Mouse (Mus musculus): ENCODE results near the gene Jtb. TPM values are rescaled to one million over a fixed set of nuclear protein-coding genes. Genes with fewer than 3 reads are reported as not detected.

Jtb gene
- polyA plus RNA-seq, 1 experiment from 2014 or later = 68.7 TPM

DNA sequence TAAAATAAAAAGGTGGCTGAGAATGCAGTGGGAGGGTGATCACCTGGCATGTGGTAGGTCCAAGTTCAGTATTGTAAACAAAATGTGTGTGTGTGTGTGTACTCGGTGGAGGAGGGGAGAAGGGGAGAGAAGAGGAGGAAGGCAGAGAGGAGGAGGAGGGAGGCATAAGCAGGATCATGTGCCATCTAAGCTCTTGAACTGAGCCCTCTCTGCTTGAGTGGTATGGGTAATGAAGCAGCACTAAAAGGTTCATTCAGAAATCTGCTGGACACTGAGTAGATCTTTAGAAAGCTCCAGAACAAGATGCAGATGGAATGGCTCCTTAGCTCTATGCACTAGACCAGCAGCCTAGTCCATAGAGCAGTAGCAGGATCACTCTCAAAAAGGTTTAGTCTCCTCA lies 28.5 kb upstream of the Jtb start:
- H3K4me2 ChIP-seq (ENCODE audit: low read depth, low read length) = no peak overlapping the region
- no peaks in the 10 kb centered on the region for H3K27me3 ChIP-seq (ENCODE audit: insufficient read depth, low read length)
- no peak for TF ChIP-seq EP300 (IDR thresholded peaks at IDR 0.05; ENCODE audit: low read depth)
- no peak for TF ChIP-seq CTCF (IDR thresholded peaks at IDR 0.05; ENCODE audit: low read depth)
- ATAC-seq (no peak), DNase-seq (no peak)
- H3K27ac ChIP-seq (ENCODE audit: low read depth) = no peak overlapping the region
- peaks cover 6% of the 10 kb centered on the region for H3K36me3 ChIP-seq (replicated peaks; ENCODE audit: insufficient read depth, low read length)
- no peaks in the 10 kb centered on the region for H3K9me3 ChIP-seq (ENCODE audit: low read length)
- 47% methylated on average over 1 of the region's 1 CpGs for WGBS (ENCODE audit: insufficient replicate concordance)
- H3K9ac ChIP-seq (replicated peaks) = no peak overlapping the region
- no peak overlapping the region for H3K4me3 ChIP-seq (ENCODE audit: low read depth, low read length)
- no peaks in the 10 kb centered on the region for H3K4me1 ChIP-seq (ENCODE audit: insufficient read depth)

DNA sequence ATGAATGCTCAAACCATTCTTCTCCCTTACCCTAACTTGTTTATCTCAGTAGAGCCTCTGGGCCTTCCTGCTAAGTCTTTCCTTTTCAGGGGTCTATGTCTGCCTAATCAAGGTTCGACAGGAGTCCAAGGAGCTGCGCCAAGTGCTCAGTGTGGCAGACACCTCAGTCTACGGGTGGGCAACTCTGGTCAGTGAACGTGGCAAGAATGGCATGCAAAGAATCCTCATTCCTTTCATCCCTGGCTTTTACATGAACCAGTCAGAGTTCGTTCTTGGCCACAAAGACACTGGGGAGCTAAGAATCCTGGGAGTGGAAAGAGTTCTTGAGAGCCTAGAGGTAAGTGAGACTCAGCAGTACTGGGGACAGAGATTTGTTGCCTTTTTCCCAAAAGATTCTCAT lies 27.8 kb upstream of the Jtb start:
- WGBS (ENCODE audit: insufficient replicate concordance) = 70% methylated on average over 5 of the region's 5 CpGs
- Histone ChIP-seq H3K27me3 (ENCODE audit: insufficient read depth, low read length) (no peaks in the 10 kb centered on the region), H3K27ac (ENCODE audit: low read depth) (no peak overlapping the region), H3K4me1 (ENCODE audit: insufficient read depth) (no peaks in the 10 kb centered on the region), H3K9ac (replicated peaks) (no peak overlapping the region), H3K9me3 (ENCODE audit: low read length) (no peaks in the 10 kb centered on the region), H3K4me3 (ENCODE audit: low read depth, low read length) (no peak overlapping the region), H3K4me2 (ENCODE audit: low read depth, low read length) (no peak overlapping the region), H3K36me3 (replicated peaks; ENCODE audit: insufficient read depth, low read length) (peaks cover 13% of the 10 kb centered on the region)
- no peak for TF ChIP-seq CTCF (IDR thresholded peaks at IDR 0.05; ENCODE audit: low read depth)
- TF ChIP-seq EP300 (IDR thresholded peaks at IDR 0.05; ENCODE audit: low read depth) = no peak
- DNase-seq = no peak
- no peak for ATAC-seq

DNA sequence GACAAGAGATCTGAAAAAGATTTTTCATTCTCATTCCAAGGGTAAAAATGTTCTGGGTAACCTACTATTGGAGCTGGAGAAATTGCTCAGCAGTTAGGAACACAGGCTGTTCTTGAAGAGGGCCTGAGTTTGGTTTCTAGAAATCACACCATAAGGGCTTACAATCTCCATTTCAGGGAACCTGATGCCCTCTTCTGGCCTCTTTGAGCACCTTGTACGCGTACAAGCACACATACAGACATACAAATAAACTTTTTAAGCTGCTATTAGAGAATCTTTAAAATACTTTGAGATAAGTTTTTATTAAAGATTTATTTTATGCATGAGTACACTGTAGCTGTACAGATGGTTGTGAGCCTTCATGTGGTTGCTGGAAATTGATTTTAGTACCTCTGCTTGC lies 26.8 kb upstream of the Jtb start:
- TF ChIP-seq EP300 (IDR thresholded peaks at IDR 0.05; ENCODE audit: low read depth) (no peak), CTCF (IDR thresholded peaks at IDR 0.05; ENCODE audit: low read depth) (0 out of 2 replicates have a peak, but pooled peaks have one; percentile 14)
- H3K27me3 ChIP-seq (ENCODE audit: insufficient read depth, low read length) = no peaks in the 10 kb centered on the region
- H3K36me3 ChIP-seq (replicated peaks; ENCODE audit: insufficient read depth, low read length) = peaks cover 13% of the 10 kb centered on the region
- ATAC-seq (no peak), DNase-seq (no peak)
- no peak overlapping the region for H3K27ac ChIP-seq (ENCODE audit: low read depth)
- H3K9me3 ChIP-seq (ENCODE audit: low read length) = no peaks in the 10 kb centered on the region
- no peak overlapping the region for H3K9ac ChIP-seq (replicated peaks)
- no peak overlapping the region for H3K4me2 ChIP-seq (ENCODE audit: low read depth, low read length)
- no peak overlapping the region for H3K4me3 ChIP-seq (ENCODE audit: low read depth, low read length)
- 95% methylated on average over 2 of the region's 2 CpGs for WGBS (ENCODE audit: insufficient replicate concordance)
- H3K4me1 ChIP-seq (ENCODE audit: insufficient read depth) = no peaks in the 10 kb centered on the region

DNA sequence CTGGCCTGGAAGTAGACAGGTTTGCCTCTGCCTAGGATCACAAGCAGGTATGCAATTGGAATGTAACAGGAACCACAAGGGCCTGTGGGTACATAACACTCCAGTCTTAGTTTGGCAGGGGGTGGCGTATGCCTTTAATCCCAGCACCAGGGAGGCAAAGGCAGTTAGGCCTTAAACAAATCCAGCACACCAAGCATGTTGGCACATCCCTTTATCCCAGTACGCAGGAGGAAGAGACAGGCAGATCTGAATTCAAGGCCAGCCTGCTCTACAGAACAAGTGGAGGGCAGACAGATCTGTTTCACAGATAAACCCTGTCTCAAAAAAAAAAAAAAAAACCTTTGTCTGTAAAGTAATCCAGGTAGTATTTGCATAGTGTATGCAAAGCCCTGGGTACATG lies 22.7 kb upstream of the Jtb start:
- ATAC-seq = no peak
- no peak overlapping the region for H3K27ac ChIP-seq (ENCODE audit: low read depth)

DNA sequence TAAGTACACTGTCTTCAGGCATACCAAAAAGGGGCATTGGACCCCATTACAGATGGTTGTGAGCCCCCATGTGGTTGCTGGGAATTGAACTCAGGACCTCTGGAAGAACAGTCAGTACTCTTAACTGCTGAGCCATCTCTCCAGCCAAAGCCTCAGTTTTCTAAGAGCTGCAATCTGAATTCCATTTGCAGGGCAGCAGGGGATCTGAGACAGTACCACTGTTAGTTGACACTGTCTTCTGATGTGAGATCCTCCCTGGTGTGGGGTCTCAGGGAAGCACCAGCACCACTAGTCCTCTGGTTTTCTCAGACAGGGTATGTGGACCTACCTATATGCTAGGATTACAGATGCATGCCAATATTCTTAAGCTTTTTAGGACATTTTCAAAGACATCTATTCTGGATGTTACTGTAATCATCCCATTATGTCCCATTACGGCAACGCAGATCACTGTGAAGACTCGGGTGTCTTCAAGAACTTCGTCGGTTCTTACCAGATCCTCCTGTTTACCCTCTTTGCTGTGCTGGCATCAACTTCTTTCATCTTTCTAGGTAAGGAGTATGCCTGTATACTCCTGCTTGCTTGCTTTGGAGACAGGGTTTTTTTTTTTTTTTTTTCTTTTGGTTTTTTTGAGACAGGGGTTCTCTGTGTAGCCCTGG lies 21.4 kb upstream of the Jtb start:
- Histone ChIP-seq H3K4me2 (ENCODE audit: low read depth, low read length) (no peak overlapping the region), H3K36me3 (replicated peaks; ENCODE audit: insufficient read depth, low read length) (peaks cover 37% of the 10 kb centered on the region), H3K4me3 (ENCODE audit: low read depth, low read length) (no peak overlapping the region), H3K9ac (replicated peaks) (no peak overlapping the region), H3K27ac (ENCODE audit: low read depth) (no peak overlapping the region), H3K4me1 (ENCODE audit: insufficient read depth) (peaks cover 15% of the 10 kb centered on the region), H3K9me3 (ENCODE audit: low read length) (no peaks in the 10 kb centered on the region), H3K27me3 (ENCODE audit: insufficient read depth, low read length) (no peaks in the 10 kb centered on the region)
- 91% methylated on average over 5 of the region's 5 CpGs for WGBS (ENCODE audit: insufficient replicate concordance)
- DNase-seq = no peak
- TF ChIP-seq EP300 (IDR thresholded peaks at IDR 0.05; ENCODE audit: low read depth) (no peak), CTCF (IDR thresholded peaks at IDR 0.05; ENCODE audit: low read depth) (no peak)
- ATAC-seq = no peak

More for the DNA sequence above, 22.7 kb upstream of the Jtb start:
- H3K4me3 ChIP-seq (ENCODE audit: low read depth, low read length) = no peak overlapping the region
- H3K4me1 ChIP-seq (ENCODE audit: insufficient read depth) = peaks cover 8% of the 10 kb centered on the region
- TF ChIP-seq EP300 (IDR thresholded peaks at IDR 0.05; ENCODE audit: low read depth) = no peak
- TF ChIP-seq CTCF (IDR thresholded peaks at IDR 0.05; ENCODE audit: low read depth) = no peak
- 92% methylated on average over 2 of the region's 2 CpGs for WGBS (ENCODE audit: insufficient replicate concordance)
- no peaks in the 10 kb centered on the region for H3K9me3 ChIP-seq (ENCODE audit: low read length)
- H3K9ac ChIP-seq (replicated peaks) = no peak overlapping the region
- H3K4me2 ChIP-seq (ENCODE audit: low read depth, low read length) = no peak overlapping the region
- H3K36me3 ChIP-seq (replicated peaks; ENCODE audit: insufficient read depth, low read length) = peaks cover 37% of the 10 kb centered on the region
- no peaks in the 10 kb centered on the region for H3K27me3 ChIP-seq (ENCODE audit: insufficient read depth, low read length)
- DNase-seq = no peak

DNA sequence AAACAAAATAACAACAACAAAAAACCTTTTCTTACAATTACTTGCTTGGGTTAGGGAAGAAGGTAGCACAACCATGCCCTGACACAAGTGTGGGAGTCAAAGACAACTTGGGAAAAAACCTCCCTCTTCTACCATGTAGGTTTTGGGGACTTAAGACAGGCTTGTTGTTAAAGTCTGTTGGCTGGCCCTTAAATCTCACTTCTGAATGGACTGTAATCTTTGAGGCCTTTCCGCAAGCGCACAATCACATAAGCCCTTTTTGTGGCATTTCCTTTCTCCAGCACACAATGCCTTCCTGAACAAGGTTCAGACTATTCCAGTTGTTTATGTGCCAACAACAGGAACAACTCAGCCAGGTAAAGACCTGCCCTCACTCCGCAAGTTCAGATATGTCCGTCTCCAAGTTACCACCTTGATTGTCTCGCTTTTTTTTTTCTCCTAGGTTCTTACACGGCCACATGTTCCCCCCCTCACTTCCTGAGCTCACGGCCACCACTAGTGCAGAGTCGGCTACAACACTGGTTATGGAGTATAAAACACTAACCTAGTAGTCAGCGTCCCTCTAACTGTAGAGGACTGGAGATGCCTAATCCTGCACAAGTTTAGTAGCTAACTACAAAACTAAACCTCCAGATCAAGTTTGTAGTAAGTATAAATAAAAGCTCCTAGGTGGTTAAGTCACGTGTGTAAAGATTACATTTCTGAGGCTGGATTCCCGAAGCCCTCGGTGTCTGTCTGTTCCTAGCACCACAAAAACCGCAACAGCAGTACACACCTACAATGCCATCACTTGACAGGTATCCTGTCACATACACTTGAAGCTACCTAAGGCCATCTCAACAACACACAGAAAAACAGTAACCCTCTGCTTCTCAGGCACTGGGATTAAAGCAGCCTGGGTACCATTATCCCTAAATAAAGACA lies 19.7 kb upstream of the Jtb start:
- WGBS (ENCODE audit: insufficient replicate concordance) = 51% methylated on average over 13 of the region's 13 CpGs
- Histone ChIP-seq H3K4me1 (ENCODE audit: insufficient read depth) (peaks cover 15% of the 10 kb centered on the region), H3K4me3 (ENCODE audit: low read depth, low read length) (peak overlapping the region; percentile 87), H3K27ac (ENCODE audit: low read depth) (peak overlapping the region; percentile 40; the same call in 1 of the 2 replicates), H3K36me3 (replicated peaks; ENCODE audit: insufficient read depth, low read length) (peaks cover 37% of the 10 kb centered on the region), H3K9me3 (ENCODE audit: low read length) (no peaks in the 10 kb centered on the region), H3K9ac (replicated peaks) (peak overlapping the region; percentile 42), H3K4me2 (ENCODE audit: low read depth, low read length) (peak overlapping the region; percentile 91), H3K27me3 (ENCODE audit: insufficient read depth, low read length) (no peaks in the 10 kb centered on the region)
- DNase-seq (no peak), ATAC-seq (no peak)
- TF ChIP-seq CTCF (IDR thresholded peaks at IDR 0.05; ENCODE audit: low read depth) (no peak), EP300 (IDR thresholded peaks at IDR 0.05; ENCODE audit: low read depth) (no peak)
